Mouse (Mus musculus): ENCODE results near the gene Lamb1.

DNA sequence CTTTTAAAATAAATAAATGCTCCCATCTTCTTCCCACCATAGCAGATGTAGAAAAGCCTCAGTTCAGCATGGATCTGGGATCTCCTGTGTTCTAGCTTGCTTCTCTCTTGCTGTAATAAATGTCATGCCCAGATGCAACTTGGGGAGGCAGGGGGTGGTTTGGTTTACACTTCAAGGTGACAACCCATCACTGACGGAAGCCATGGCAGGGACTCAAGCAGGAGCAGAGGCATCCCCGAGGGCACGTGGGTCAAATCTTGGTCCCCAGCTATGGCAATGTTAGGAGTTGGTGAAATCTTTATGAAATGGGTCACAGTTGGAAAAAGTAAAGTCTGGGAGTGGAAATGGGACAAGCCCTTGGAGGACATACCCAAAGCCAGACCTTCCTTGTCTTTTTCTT is 20.3 kb upstream of the Lamb1 start:
- TF ChIP-seq POLR2A (IDR thresholded peaks at IDR 0.05; ENCODE audit: low read depth, low read length) = no peak
- no peak for TF ChIP-seq CTCF (IDR thresholded peaks at IDR 0.05; ENCODE audit: extremely low read depth, insufficient read length, insufficient replicate concordance, low read depth, low read length)

All from small intestine, adult 2 months (tissue).